Mouse (Mus musculus) small intestine, adult 2 months (tissue): ENCODE measurements around the gene Alpl. TPM values are rescaled to one million over a fixed set of nuclear protein-coding genes. Genes with fewer than 3 reads are reported as not detected.
A peak's percentile ranks its signal among the peaks of the same experiment; 100 is the strongest.

Experiments
- H3K27ac ChIP-seq: fragments of 200-500 bp; 2 replicates; pipeline ENCODE4 v1.5.1; 2012; ENCODE audit warnings: low read depth, low read length, control low read depth, inconsistent platforms; ENCODE audit not compliant: insufficient read depth
- H3K27me3 ChIP-seq: fragments of 200-500 bp; 2 replicates; pipeline ENCODE4 v1.6.1; 2012; ENCODE audit warnings: mild to moderate bottlenecking, moderate library complexity, low read length, inconsistent platforms; ENCODE audit not compliant: control insufficient read depth, insufficient read depth
- H3K36me3 ChIP-seq: fragments of 200-500 bp; 2 replicates; pipeline ENCODE4 v1.6.1; 2012; ENCODE audit warnings: mild to moderate bottlenecking, low read length, control low read depth, inconsistent platforms; ENCODE audit not compliant: control insufficient read depth, insufficient read depth
- H3K4me1 ChIP-seq: fragments of 200-500 bp; 2 replicates; pipeline ENCODE4 v1.6.1; 2012; ENCODE audit warnings: low read length, inconsistent platforms, mixed read lengths; ENCODE audit not compliant: control insufficient read depth, insufficient read depth, insufficient read length
- H3K4me3 ChIP-seq: fragments of 200-500 bp; 2 replicates; pipeline ENCODE4 v1.5.1; 2012; ENCODE audit warnings: low read depth, mild to moderate bottlenecking, control low read depth, inconsistent platforms, low read length, moderate library complexity
- CTCF ChIP-seq: fragments of 200-500 bp; IDR thresholded peaks from 2 replicates; pipeline ENCODE4 v1.5.1; 2012; ENCODE audit warnings: low read depth, mild to moderate bottlenecking, control low read depth, inconsistent platforms, low read length, moderate library complexity, mixed read lengths; ENCODE audit not compliant: insufficient replicate concordance, insufficient read length; ENCODE audit errors: extremely low read depth
- POLR2A ChIP-seq: fragments of 200-500 bp; IDR thresholded peaks from 2 replicates; pipeline ENCODE4 v1.6.1; 2012; ENCODE audit warnings: low read depth, mild to moderate bottlenecking, control low read depth, inconsistent platforms, low read length, moderate library complexity
- whole genome bisulfite sequencing: fragments of 180-500 bp; shearing (Covaris S2); methylation state at CpG from one replicate; pipeline ENCODE4 v1.1.7; 2018; 5-methylcytosine and 5-hydroxymethylcytosine counted together
- polyA plus RNA-seq: library from polyadenylated mRNA; depleted of rRNA; stranded (reverse); fragments of >200 nt; gene quantifications from 2 replicates; pipeline ENCODE4 v1.2.3, GENCODE M21; 2012

Gene Alpl
- polyA plus RNA-seq, 1 experiment = 2.8 TPM

GRCm38 (mm10) chr4:137703077-137703476 is 93.1 kb downstream of the Alpl start:
- H3K27me3 ChIP-seq = no peaks in the 10 kb centered on the region

GRCm38 (mm10) chr4:137700960-137701359 is 95.2 kb downstream of the Alpl start:
- Histone ChIP-seq H3K36me3 (no peaks in the 10 kb centered on the region), H3K4me1 (peaks cover 5% of the 10 kb centered on the region; the same call in 1 of the 2 replicates), H3K27ac (no peak overlapping the region), H3K27me3 (no peaks in the 10 kb centered on the region), H3K4me3 (no peak overlapping the region)
- no peak for TF ChIP-seq POLR2A
- TF ChIP-seq CTCF = no peak
- 32% methylated on average over 6 of the region's 6 CpGs for WGBS

More at GRCm38 (mm10) chr4:137703077-137703476, 93.1 kb downstream of the Alpl start:
- peaks cover 11% of the 10 kb centered on the region for H3K4me1 ChIP-seq
- H3K27ac ChIP-seq = no peak overlapping the region
- 81% methylated on average over 5 of the region's 5 CpGs for WGBS
- no peak for TF ChIP-seq POLR2A
- no peak for TF ChIP-seq CTCF
- no peaks in the 10 kb centered on the region for H3K36me3 ChIP-seq
- no peak overlapping the region for H3K4me3 ChIP-seq

- Histone ChIP-seq H3K27me3 (no peaks in the 10 kb centered on the region), H3K27ac (no peak overlapping the region), H3K4me1 (peaks cover 5% of the 10 kb centered on the region; the same call in 1 of the 2 replicates), H3K36me3 (no peaks in the 10 kb centered on the region), H3K4me3 (no peak overlapping the region)
- 38% methylated on average over 21 of the region's 21 CpGs for WGBS
- TF ChIP-seq CTCF (no peak), POLR2A (no peak)
Measured at GRCm38 (mm10) chr4:137699264-137700211, 96.6 kb downstream of the Alpl start.

GRCm38 (mm10) chr4:137698076-137698985 is 97.9 kb downstream of the Alpl start:
- TF ChIP-seq CTCF (no peak), POLR2A (no peak)
- WGBS = 39% methylated on average over 7 of the region's 7 CpGs
- Histone ChIP-seq H3K4me1 (peaks cover 5% of the 10 kb centered on the region; the same call in 1 of the 2 replicates), H3K4me3 (no peak overlapping the region), H3K27ac (peak overlapping the region; percentile 3), H3K36me3 (no peaks in the 10 kb centered on the region), H3K27me3 (no peaks in the 10 kb centered on the region)

GRCm38 (mm10) chr4:137697156-137697885 is 98.9 kb downstream of the Alpl start:
- WGBS = 72% methylated on average over 13 of the region's 13 CpGs
- Histone ChIP-seq H3K4me1 (peaks cover 7% of the 10 kb centered on the region; the same call in 1 of the 2 replicates), H3K4me3 (no peak overlapping the region), H3K36me3 (no peaks in the 10 kb centered on the region), H3K27me3 (no peaks in the 10 kb centered on the region), H3K27ac (0 out of 2 replicates have a peak overlapping the region, but pooled peaks have one; percentile 3)
- TF ChIP-seq POLR2A = no peak

GRCm38 (mm10) chr4:137695900-137696299 is 100.3 kb downstream of the Alpl start:
- TF ChIP-seq CTCF (no peak), POLR2A (no peak)
- peaks cover 7% of the 10 kb centered on the region for H3K4me1 ChIP-seq
- no peak overlapping the region for H3K4me3 ChIP-seq
- 5% methylated on average over 4 of the region's 4 CpGs for WGBS
- no peak overlapping the region for H3K27ac ChIP-seq
- no peaks in the 10 kb centered on the region for H3K36me3 ChIP-seq
- no peaks in the 10 kb centered on the region for H3K27me3 ChIP-seq
